Mouse (Mus musculus) layer of hippocampus, adult 8-10 months (tissue): ENCODE measurements around the gene Nf2. TPM values are rescaled to one million over a fixed set of nuclear protein-coding genes. Genes with fewer than 3 reads are reported as not detected.
"Not testable (repeated sequence)": the region's sequence is repeated elsewhere in the genome, so short reads cannot be mapped to it uniquely, and the experiment has no call there.

Experiments used
- DNase-seq, 2 experiments: peaks; one replicate each; pipeline ENCODE4 v3.0.0; 2022; ENCODE audit warnings: low spot score in 2 of 2
- total RNA-seq, 4 experiments: library from RNA; stranded (reverse); gene quantifications; 2 replicates each; pipeline ENCODE4 v1.2.4; 2022

Nf2 gene
- total RNA-seq, 4 experiments from 2014 or later: 88.0 to 96.1 (median 90.3) TPM

GRCm38 (mm10) chr11:4838235-4838634 is 11.1 kb downstream of the Nf2 start:
- no peak for DNase-seq

DNA sequence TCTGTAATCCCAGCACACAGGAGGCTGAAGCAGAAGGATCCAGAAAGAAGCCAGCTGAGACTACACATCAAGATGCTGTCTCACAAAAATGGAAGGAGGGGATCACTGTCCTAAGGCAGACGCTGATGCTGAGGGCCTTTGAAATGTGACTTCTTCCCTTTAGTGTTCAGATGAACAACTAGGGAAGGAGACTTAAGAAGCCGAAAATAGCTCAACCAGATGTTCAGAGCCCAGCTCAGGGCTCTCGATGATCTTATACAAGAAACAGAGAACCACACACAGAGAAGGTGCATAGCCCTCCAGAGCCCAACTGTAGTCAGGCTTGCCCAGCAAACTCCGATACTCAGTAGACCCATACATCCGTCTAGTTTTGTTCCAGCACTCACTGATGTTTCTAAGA is 12.0 kb downstream of the Nf2 start:
- DNase-seq: no peak

GRCm38 (mm10) chr11:4836755-4837154 is 12.6 kb downstream of the Nf2 start:
- DNase-seq: peak in 1 of 2 experiments; percentile 33

- DNase-seq: no peak
Observed at GRCm38 (mm10) chr11:4835436-4835835, 13.9 kb downstream of the Nf2 start.

DNA sequence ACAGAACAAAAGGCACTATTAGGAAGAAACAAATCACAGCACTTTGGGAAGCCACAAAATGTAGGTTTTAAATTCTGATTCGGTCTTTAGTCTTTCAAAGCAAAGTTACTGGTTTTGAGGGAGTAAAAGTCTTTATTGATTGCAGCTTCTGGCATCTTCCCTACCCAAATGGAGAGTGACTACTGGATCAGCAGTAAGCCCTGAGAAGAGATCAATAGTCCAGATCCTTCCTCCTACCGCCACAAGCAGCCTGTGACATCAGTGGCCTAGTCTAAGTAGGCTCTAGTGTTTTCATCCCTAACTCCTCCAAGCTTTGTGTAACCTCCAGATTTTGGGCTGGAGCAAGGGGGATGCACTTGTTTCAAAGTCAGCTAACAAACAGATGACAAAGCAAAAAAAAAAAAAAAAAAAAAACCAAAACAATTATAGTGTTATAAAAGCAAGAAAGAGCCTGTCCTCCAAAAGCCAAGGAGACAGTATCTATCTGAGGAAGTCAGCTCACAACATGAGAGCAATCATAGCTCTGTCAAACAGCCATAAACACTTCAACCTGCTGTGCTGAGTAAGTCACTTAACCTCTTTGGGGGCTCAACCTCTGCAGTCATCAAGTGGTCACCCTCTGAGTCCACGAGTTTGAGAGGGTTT is 15.9 kb downstream of the Nf2 start:
- DNase-seq: no peak

DNA sequence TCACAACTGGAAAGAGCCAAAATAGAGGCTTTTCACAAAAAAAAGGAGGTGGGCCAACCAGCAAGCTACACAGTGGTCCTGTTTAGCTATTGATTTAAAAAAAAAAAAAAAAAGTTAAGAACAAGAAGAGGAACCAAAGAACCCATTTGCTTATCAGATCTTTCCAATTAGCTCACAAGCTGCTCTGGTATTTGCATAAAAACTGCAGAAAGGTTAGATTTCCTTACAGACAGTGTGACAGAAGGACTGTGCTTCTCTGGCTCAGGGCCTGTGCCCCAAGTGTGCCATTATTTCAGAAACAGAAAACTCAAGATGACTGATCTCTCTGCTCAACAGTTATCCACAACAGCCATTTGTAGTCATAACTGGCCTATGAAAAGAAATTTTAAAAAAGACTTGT is 18.3 kb downstream of the Nf2 start:
- DNase-seq: no peak

GRCm38 (mm10) chr11:4827916-4828315 is 21.4 kb downstream of the Nf2 start:
- DNase-seq: no peak

- no peak for DNase-seq
Observed at GRCm38 (mm10) chr11:4827340-4827739, 22.0 kb downstream of the Nf2 start.

DNA sequence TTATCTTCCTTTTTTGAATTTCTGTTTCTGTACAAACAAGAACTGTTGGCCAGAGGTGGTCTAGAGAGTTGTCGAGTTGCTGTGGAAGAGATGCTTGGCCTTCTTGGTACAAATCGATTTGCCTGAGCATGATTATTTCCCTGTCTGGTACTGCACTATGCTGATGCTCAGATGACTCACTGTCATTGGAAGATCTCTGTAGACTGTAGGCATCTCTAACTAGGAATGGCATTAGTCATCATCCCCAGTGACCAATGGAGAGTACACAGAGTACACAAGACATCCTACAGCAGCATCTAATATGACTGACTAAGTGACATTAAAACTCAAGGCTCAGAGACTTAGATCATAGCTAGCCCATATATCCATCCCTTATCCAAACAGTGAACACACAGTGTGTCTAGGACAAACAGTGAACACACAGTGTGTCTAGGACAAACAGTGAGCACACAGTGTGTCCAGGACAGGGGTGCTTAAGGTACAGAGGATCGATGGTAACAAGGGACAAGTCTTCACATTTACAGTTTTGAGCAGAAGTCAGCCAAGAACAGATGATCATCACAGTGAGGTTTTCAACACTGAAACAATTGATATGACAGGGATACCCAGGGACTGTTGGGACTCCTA is 23.1 kb downstream of the Nf2 start:
- no peak for DNase-seq

- DNase-seq: no peak
Observed at GRCm38 (mm10) chr11:4823655-4824312, 25.6 kb downstream of the Nf2 start.

DNA sequence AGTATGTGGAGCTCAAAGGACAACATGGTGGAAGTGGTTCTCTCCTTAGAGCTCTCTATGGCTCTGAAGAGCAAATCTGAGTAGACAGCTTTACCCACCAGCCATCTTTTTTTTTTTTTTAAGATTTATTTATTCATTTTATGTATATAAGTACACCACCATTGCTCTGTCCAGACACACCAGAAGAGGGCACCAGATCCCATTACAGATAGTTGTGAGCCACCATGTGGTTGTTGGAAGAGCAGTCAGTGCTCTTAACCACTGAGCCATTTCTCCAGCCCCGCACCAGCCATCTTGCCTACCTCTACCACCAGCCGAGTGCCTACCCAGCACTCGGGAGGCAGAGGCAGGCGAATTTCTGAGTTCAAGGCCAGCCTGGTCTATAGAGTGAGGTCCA is 26.9 kb downstream of the Nf2 start:
- DNase-seq: not testable (repeated sequence)

- no peak for DNase-seq
Observed at GRCm38 (mm10) chr11:4821492-4822445, 27.6 kb downstream of the Nf2 start.

GRCm38 (mm10) chr11:4814507-4815450 is 34.6 kb downstream of the Nf2 start:
- DNase-seq: no peak

- no peak for DNase-seq
Observed at GRCm38 (mm10) chr11:4808311-4808710, 41.0 kb downstream of the Nf2 start.

DNA sequence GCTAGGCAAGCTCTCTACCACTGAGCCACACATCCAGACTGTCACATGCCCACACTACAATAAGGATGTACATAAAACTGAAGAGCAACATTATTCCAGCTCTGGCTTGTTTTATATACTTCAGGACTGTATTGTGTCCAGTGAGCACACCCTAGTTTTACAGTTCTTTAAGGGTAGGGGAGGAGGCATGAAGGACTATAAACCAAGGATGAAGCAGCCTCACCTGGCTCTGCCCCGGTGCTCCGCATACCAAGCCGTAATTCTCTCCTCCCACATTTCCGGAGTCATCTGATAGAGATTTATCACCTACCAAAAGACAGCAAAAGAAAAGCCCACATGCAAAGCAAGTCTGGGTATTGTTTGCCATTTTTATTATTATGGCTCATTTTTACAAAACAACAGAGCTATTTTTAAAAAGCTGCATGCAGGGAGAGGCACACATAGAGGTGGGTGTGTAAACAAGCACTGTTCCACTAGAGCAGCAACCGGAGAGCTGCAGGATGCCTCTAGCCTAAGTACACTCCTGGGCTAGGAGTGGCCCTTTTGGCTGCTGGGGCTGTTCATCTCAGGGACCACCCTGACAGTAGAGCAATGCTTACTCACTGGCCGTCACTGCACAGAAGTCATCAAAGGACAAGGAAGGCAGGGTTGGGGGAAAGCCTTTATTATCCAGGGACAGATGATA is 43.2 kb downstream of the Nf2 start:
- DNase-seq: no peak

DNA sequence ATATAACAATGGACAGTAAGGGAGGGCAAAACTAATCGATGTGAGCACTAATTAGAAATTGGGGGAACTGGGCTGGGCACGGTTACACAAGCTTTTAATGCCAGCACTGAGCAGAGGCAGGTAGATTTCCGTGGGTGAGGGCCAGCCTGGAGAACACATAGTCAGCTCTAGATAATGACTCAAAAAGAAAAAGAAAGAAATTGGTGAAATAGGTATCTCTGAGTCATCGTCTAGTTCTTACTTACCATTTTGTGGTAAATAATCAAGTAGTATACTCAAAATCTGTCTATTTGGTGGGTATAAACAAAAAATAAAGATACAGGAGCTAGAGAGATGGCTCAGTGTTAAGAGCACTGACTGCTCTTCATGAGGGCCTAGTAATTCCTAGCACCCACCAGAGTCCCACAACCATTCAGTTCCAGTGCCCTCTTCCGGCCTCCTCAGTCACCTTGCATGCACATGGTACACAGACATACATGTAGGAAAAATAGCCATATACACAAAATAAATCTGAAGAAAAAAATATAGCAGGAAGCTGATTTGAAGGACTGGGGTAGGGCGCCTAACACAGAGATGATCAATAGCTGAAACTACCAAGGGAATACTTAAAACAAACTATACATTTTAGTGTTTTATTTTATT is 44.3 kb downstream of the Nf2 start:
- DNase-seq: no peak

GRCm38 (mm10) chr11:4803951-4804350 is 45.4 kb downstream of the Nf2 start:
- peak in 1 of 2 experiments; percentile 42 for DNase-seq

- no peak for DNase-seq
Observed at GRCm38 (mm10) chr11:4803426-4803825, 45.9 kb downstream of the Nf2 start.

DNA sequence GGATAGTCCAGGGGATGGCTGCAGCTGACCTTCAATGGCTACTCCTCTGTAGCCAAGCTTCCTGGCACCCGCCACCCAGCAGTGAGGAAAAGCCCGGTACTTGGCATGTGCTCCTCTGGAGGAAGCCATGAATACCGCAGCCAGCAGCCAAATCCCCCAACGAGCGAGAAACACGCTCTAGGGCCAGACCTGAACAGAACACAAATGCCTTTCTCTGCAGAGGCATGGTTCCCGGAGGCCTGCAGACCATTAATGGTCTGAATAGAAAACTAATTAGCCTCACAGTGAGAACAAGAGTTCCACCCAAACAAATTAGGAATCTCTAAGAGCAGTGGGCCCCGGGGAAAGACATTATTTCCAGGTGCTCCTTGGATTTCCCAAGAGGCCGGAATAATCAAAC is 46.3 kb downstream of the Nf2 start:
- peak; percentile 80 to 81 for DNase-seq
